Mouse (Mus musculus): ENCODE measurements around the gene Llgl2.

The Llgl2 gene

GRCm38 (mm10) chr11:115809311-115809781, 14.5 kb upstream of the Llgl2 start:
- DNase-seq (ENCODE audit: low spot score) = no peak

- peak; percentile 72 for DNase-seq (ENCODE audit: low spot score)
Observed at GRCm38 (mm10) chr11:115810377-115810776, 13.5 kb upstream of the Llgl2 start.

GRCm38 (mm10) chr11:115811381-115812093, 12.3 kb upstream of the Llgl2 start:
- no peak for DNase-seq (ENCODE audit: low spot score)

GRCm38 (mm10) chr11:115812095-115812494, 11.8 kb upstream of the Llgl2 start:
- no peak for DNase-seq (ENCODE audit: low spot score)

- DNase-seq (ENCODE audit: low spot score) = no peak
Observed at GRCm38 (mm10) chr11:115812533-115813420, 11.1 kb upstream of the Llgl2 start.

- peak; percentile 96 for DNase-seq (ENCODE audit: low spot score)
Observed at GRCm38 (mm10) chr11:115813507-115814296, 10.1 kb upstream of the Llgl2 start, which contains the start of gene Caskin2. Gene Caskin2 (minus strand): TSS chr11:115813639.

- DNase-seq (ENCODE audit: low spot score) = peak; percentile 74
Observed at GRCm38 (mm10) chr11:115814605-115815450, 9.0 kb upstream of the Llgl2 start, which contains the start of gene Tsen54. Gene Tsen54 (plus strand): TSS chr11:115814724.

- DNase-seq (ENCODE audit: low spot score) = no peak
Observed at GRCm38 (mm10) chr11:115817331-115817730, 6.5 kb upstream of the Llgl2 start.

GRCm38 (mm10) chr11:115819915-115820623, 3.8 kb upstream of the Llgl2 start:
- DNase-seq (ENCODE audit: low spot score) = no peak

GRCm38 (mm10) chr11:115821001-115821400, 2.8 kb upstream of the Llgl2 start:
- DNase-seq (ENCODE audit: low spot score) = no peak

- no peak for DNase-seq (ENCODE audit: low spot score)
Observed at GRCm38 (mm10) chr11:115824813-115825212, 964 bp downstream of the Llgl2 start.

- DNase-seq (ENCODE audit: low spot score) = no peak
Observed at GRCm38 (mm10) chr11:115826487-115826886, 2.6 kb downstream of the Llgl2 start.

GRCm38 (mm10) chr11:115827624-115828023, 3.8 kb downstream of the Llgl2 start:
- DNase-seq (ENCODE audit: low spot score) = no peak

- DNase-seq (ENCODE audit: low spot score) = no peak
Observed at GRCm38 (mm10) chr11:115829036-115829435, 5.2 kb downstream of the Llgl2 start.

- DNase-seq (ENCODE audit: low spot score) = no peak
Observed at GRCm38 (mm10) chr11:115830550-115831325, 6.9 kb downstream of the Llgl2 start.

GRCm38 (mm10) chr11:115831518-115831917, 7.7 kb downstream of the Llgl2 start:
- DNase-seq (ENCODE audit: low spot score) = no peak

GRCm38 (mm10) chr11:115832064-115832463, 8.2 kb downstream of the Llgl2 start:
- DNase-seq (ENCODE audit: low spot score) = no peak

- DNase-seq (ENCODE audit: low spot score) = no peak
Observed at GRCm38 (mm10) chr11:115832523-115832922, 8.7 kb downstream of the Llgl2 start.

GRCm38 (mm10) chr11:115833021-115833513, 9.2 kb downstream of the Llgl2 start:
- no peak for DNase-seq (ENCODE audit: low spot score)
